Mouse (Mus musculus): ENCODE measurements around the gene Med16. TPM values are rescaled to one million over a fixed set of nuclear protein-coding genes. Genes with fewer than 3 reads are reported as not detected.

Gene Med16
- total and polyA plus RNA-seq, 3 experiments, result 38.4 to 132 (median 43.0) TPM

Small RNA genes lying within 50 kb of the gene (microRNA-seq; reads per million reads assigned to microRNA genes)
- gene Mir6910, result 0 reads per million in 2 experiments

Other genes starting within 250 kb of the Med16 start
Only the 30 nearest of the 35 such genes appear.
- 100 to 1,000 TPM in 1 of 2 experiments, 10 to 100 TPM in 1; 87.7 to 122 TPM for gene Cdc34, start 226.7 kb downstream of the Med16 start, total RNA-seq (2021)
- gene Cdc34, start 226.7 kb downstream of the Med16 start, polyA plus RNA-seq (2012; rRNA removed), result 174 and 205 TPM in 2 replicates
- 1 to 10 TPM; 1.0 to 2.2 TPM for gene Gzmm, start 219.9 kb downstream of the Med16 start, total RNA-seq (2021)
- 0.52 and 0.55 TPM in 2 replicates for gene Gzmm, start 219.9 kb downstream of the Med16 start, polyA plus RNA-seq (2012; rRNA removed)
- 100 to 1,000 TPM; 588 to 674 TPM for gene Bsg, start 204.4 kb downstream of the Med16 start, total RNA-seq (2021)
- 314 and 321 TPM in 2 replicates for gene Bsg, start 204.4 kb downstream of the Med16 start, polyA plus RNA-seq (2012; rRNA removed)
- 1 to 10 TPM; 5.9 to 6.0 TPM for gene Hcn2, start 192.3 kb downstream of the Med16 start, total RNA-seq (2021)
- gene Hcn2, start 192.3 kb downstream of the Med16 start, polyA plus RNA-seq (2012; rRNA removed), result 20.2 and 27.8 TPM in 2 replicates
- 10 to 100 TPM; 55.4 to 62.8 TPM for gene Polrmt, start 162.3 kb downstream of the Med16 start, total RNA-seq (2021)
- 87.6 and 89.0 TPM in 2 replicates for gene Polrmt, start 162.3 kb downstream of the Med16 start, polyA plus RNA-seq (2012; rRNA removed)
- gene Fgf22, start 153.8 kb downstream of the Med16 start, total RNA-seq (2021), result not detected
- 0.18 and 0.68 TPM in 2 replicates for gene Fgf22, start 153.8 kb downstream of the Med16 start, polyA plus RNA-seq (2012; rRNA removed)
- 10 to 100 TPM; 51.6 to 51.8 TPM for gene Rnf126, start 142.0 kb downstream of the Med16 start, total RNA-seq (2021)
- 222 and 226 TPM in 2 replicates for gene Rnf126, start 142.0 kb downstream of the Med16 start, polyA plus RNA-seq (2012; rRNA removed)
- gene Fstl3, start 131.7 kb downstream of the Med16 start, total RNA-seq (2021), result 10 to 100 TPM in 1 of 2 experiments, 1 to 10 TPM in 1; 10.0 to 37.2 TPM
- 47.0 and 74.7 TPM in 2 replicates for gene Fstl3, start 131.7 kb downstream of the Med16 start, polyA plus RNA-seq (2012; rRNA removed)
- gene Prss57, start 118.0 kb downstream of the Med16 start, total RNA-seq (2021), result under 1 TPM in 1 of 2 experiments, not detected in 1; 0.21 TPM
- gene Prss57, start 118.0 kb downstream of the Med16 start, polyA plus RNA-seq (2012; rRNA removed), result 0.28 TPM in 1 of 2 replicates, not detected in the other
- 100 to 1,000 TPM in 1 of 2 experiments, 10 to 100 TPM in 1; 68.1 to 105 TPM for gene Palm, start 115.4 kb downstream of the Med16 start, total RNA-seq (2021)
- 138 and 146 TPM in 2 replicates for gene Palm, start 115.4 kb downstream of the Med16 start, polyA plus RNA-seq (2012; rRNA removed)
- gene Misp, start 87.9 kb downstream of the Med16 start, total RNA-seq (2021), result under 1 TPM; 0.31 to 0.32 TPM
- 0.03 and 0.10 TPM in 2 replicates for gene Misp, start 87.9 kb downstream of the Med16 start, polyA plus RNA-seq (2012; rRNA removed)
- gene Ptbp1, start 54.5 kb downstream of the Med16 start, total RNA-seq (2021), result 100 to 1,000 TPM; 217 to 332 TPM
- gene Ptbp1, start 54.5 kb downstream of the Med16 start, polyA plus RNA-seq (2012; rRNA removed), result 175 and 259 TPM in 2 replicates
- under 1 TPM; 0.62 to 0.63 TPM for gene Prtn3, start 34.4 kb downstream of the Med16 start, total RNA-seq (2021)
- gene Prtn3, start 34.4 kb downstream of the Med16 start, polyA plus RNA-seq (2012; rRNA removed), result 3.4 and 4.1 TPM in 2 replicates
- gene Plppr3, start 34.3 kb downstream of the Med16 start, total RNA-seq (2021), result 1 to 10 TPM; 1.2 to 2.2 TPM
- 4.2 and 4.6 TPM in 2 replicates for gene Plppr3, start 34.3 kb downstream of the Med16 start, polyA plus RNA-seq (2012; rRNA removed)
- gene Elane, start 22.7 kb downstream of the Med16 start, total RNA-seq (2021), result under 1 TPM; 0.49 to 0.79 TPM
- 0.34 and 1.1 TPM in 2 replicates for gene Elane, start 22.7 kb downstream of the Med16 start, polyA plus RNA-seq (2012; rRNA removed)
- 1,000 to 10,000 TPM; 2,358 to 4,405 TPM for gene Cfd, start 18.1 kb downstream of the Med16 start, total RNA-seq (2021)
- 4,988 and 13,425 TPM in 2 replicates for gene Cfd, start 18.1 kb downstream of the Med16 start, polyA plus RNA-seq (2012; rRNA removed)
- not detected for gene Gm26602, start 1.9 kb upstream of the Med16 start, total RNA-seq (2021)
- not detected in 2 replicates for gene Gm26602, start 1.9 kb upstream of the Med16 start, polyA plus RNA-seq (2012; rRNA removed)
- gene Kiss1r, start 8.0 kb upstream of the Med16 start, total RNA-seq (2021), result 1 to 10 TPM; 1.4 TPM
- 11.8 and 15.1 TPM in 2 replicates for gene Kiss1r, start 8.0 kb upstream of the Med16 start, polyA plus RNA-seq (2012; rRNA removed)
- 10 to 100 TPM; 87.8 to 93.5 TPM for gene R3hdm4, start 12.3 kb upstream of the Med16 start, total RNA-seq (2021)
- 197 and 231 TPM in 2 replicates for gene R3hdm4, start 12.3 kb upstream of the Med16 start, polyA plus RNA-seq (2012; rRNA removed)
- 1 to 10 TPM; 4.6 to 6.5 TPM for gene Arid3a, start 18.1 kb upstream of the Med16 start, total RNA-seq (2021)
- gene Arid3a, start 18.1 kb upstream of the Med16 start, polyA plus RNA-seq (2012; rRNA removed), result 5.9 and 9.1 TPM in 2 replicates
- 10 to 100 TPM; 29.4 to 31.5 TPM for gene Wdr18, start 51.2 kb upstream of the Med16 start, total RNA-seq (2021)
- gene Wdr18, start 51.2 kb upstream of the Med16 start, polyA plus RNA-seq (2012; rRNA removed), result 66.1 and 66.8 TPM in 2 replicates
- under 1 TPM in 1 of 2 experiments, not detected in 1; 0.31 TPM for gene Grin3b, start 61.8 kb upstream of the Med16 start, total RNA-seq (2021)
- gene Grin3b, start 61.8 kb upstream of the Med16 start, polyA plus RNA-seq (2012; rRNA removed), result 0.09 and 0.17 TPM in 2 replicates
- gene Tmem259, start 75.4 kb upstream of the Med16 start, total RNA-seq (2021), result 100 to 1,000 TPM; 142 to 143 TPM
- gene Tmem259, start 75.4 kb upstream of the Med16 start, polyA plus RNA-seq (2012; rRNA removed), result 619 and 624 TPM in 2 replicates
- 10 to 100 TPM; 29.5 to 50.1 TPM for gene Cnn2, start 79.7 kb upstream of the Med16 start, total RNA-seq (2021)
- 53.0 and 58.8 TPM in 2 replicates for gene Cnn2, start 79.7 kb upstream of the Med16 start, polyA plus RNA-seq (2012; rRNA removed)
- 10 to 100 TPM; 18.4 to 22.9 TPM for gene Abca7, start 87.6 kb upstream of the Med16 start, total RNA-seq (2021)
- 28.6 TPM in 2 replicates for gene Abca7, start 87.6 kb upstream of the Med16 start, polyA plus RNA-seq (2012; rRNA removed)
- gene Arhgap45, start 107.7 kb upstream of the Med16 start, total RNA-seq (2021), result 1 to 10 TPM; 3.9 to 6.7 TPM
- 11.0 and 14.6 TPM in 2 replicates for gene Arhgap45, start 107.7 kb upstream of the Med16 start, polyA plus RNA-seq (2012; rRNA removed)
- gene Polr2e, start 130.9 kb upstream of the Med16 start, total RNA-seq (2021), result 100 to 1,000 TPM in 1 of 2 experiments, 10 to 100 TPM in 1; 97.3 to 106 TPM
- gene Polr2e, start 130.9 kb upstream of the Med16 start, polyA plus RNA-seq (2012; rRNA removed), result 111 and 122 TPM in 2 replicates
- 1,000 to 10,000 TPM; 1,287 to 1,377 TPM for gene Gpx4, start 138.2 kb upstream of the Med16 start, total RNA-seq (2021)
- 1,827 and 2,443 TPM in 2 replicates for gene Gpx4, start 138.2 kb upstream of the Med16 start, polyA plus RNA-seq (2012; rRNA removed)
- 10 to 100 TPM; 38.5 to 59.3 TPM for gene Sbno2, start 196.6 kb upstream of the Med16 start, total RNA-seq (2021)
- 102 and 120 TPM in 2 replicates for gene Sbno2, start 196.6 kb upstream of the Med16 start, polyA plus RNA-seq (2012; rRNA removed)
- gene Stk11, start 206.9 kb upstream of the Med16 start, total RNA-seq (2021), result 100 to 1,000 TPM; 153 to 156 TPM
- gene Stk11, start 206.9 kb upstream of the Med16 start, polyA plus RNA-seq (2012; rRNA removed), result 151 and 159 TPM in 2 replicates

Data from adrenal gland, adult 2 months (tissue).